In genomic region chr3:84259281-84260023, GRCm38 (mm10) we compare ENCODE assay signal across 7 mouse cellular contexts. TPM values are rescaled to one million over a fixed set of nuclear protein-coding genes. Genes with fewer than 3 reads are reported as not detected.
DNase-seq lines count a peak whose midpoint lies in the region; ATAC-seq and TF ChIP-seq lines count a peak whose summit lies in the region.

No protein-coding gene starts in this region.

- H3K4me1 ChIP-seq in embryonic facial prominence, embryonic 12.5 days: peaks cover 21% of the 10 kb centered on the region
- H3K4me1 ChIP-seq in limb, embryonic 10.5 days: peaks cover 49% of the 10 kb centered on the region
- peaks cover 54% of the 10 kb centered on the region for H3K4me1 ChIP-seq in midbrain, embryonic 11.5 days (ENCODE audit: control insufficient read depth, insufficient read depth, low read length)
- H3K4me1 ChIP-seq in small intestine, adult 2 months (ENCODE audit: control insufficient read depth, insufficient read depth, insufficient read length, low read length): peaks cover 31% of the 10 kb centered on the region

- ATAC-seq in embryonic facial prominence, embryonic 12.5 days (ENCODE audit: insufficient number of reproducible peaks, insufficient read depth, low FRiP score, low TSS enrichment): peak; percentile 41
- peak; percentile 80 for ATAC-seq in midbrain, embryonic 11.5 days (ENCODE audit: low FRiP score)

- peak overlapping the region; percentile 76 for H3K9ac ChIP-seq in embryonic facial prominence, embryonic 12.5 days
- peak overlapping the region; percentile 88 for H3K9ac ChIP-seq in midbrain, embryonic 11.5 days (ENCODE audit: low read length)

- DNase-seq in adrenal gland, postnatal 10 days: peak; percentile 82
- peak; percentile 97 for DNase-seq in heart, adult 11 months
- DNase-seq in kidney, adult 11 months: peak; percentile 44
- peak; percentile 75 for DNase-seq in limb, embryonic 10.5 days (ENCODE audit: low spot score)
- DNase-seq in midbrain, embryonic 11.5 days (ENCODE audit: low spot score, missing footprints): peak; percentile 98

- no peaks in the 10 kb centered on the region for H3K36me3 ChIP-seq in embryonic facial prominence, embryonic 12.5 days
- no peaks in the 10 kb centered on the region for H3K36me3 ChIP-seq in limb, embryonic 10.5 days
- no peaks in the 10 kb centered on the region for H3K36me3 ChIP-seq in midbrain, embryonic 11.5 days (ENCODE audit: control insufficient read depth, insufficient read depth, low read length)
- peaks cover 2% of the 10 kb centered on the region; the same call in 1 of the 2 replicates for H3K36me3 ChIP-seq in small intestine, adult 2 months (ENCODE audit: control insufficient read depth, insufficient read depth, low read length)

- peak overlapping the region; percentile 87 for H3K27ac ChIP-seq in embryonic facial prominence, embryonic 12.5 days
- peak overlapping the region; percentile 89 for H3K27ac ChIP-seq in limb, embryonic 10.5 days
- peak overlapping the region; percentile 60 for H3K27ac ChIP-seq in midbrain, embryonic 11.5 days (ENCODE audit: low read depth, low read length)
- peak overlapping the region; percentile 65 for H3K27ac ChIP-seq in small intestine, adult 2 months (ENCODE audit: insufficient read depth, low read depth, low read length)

- under 1% methylated on average over 74 of the region's 74 CpGs for WGBS in embryonic facial prominence, embryonic 12.5 days
- WGBS in limb, embryonic 10.5 days: under 1% methylated on average over 74 of the region's 74 CpGs
- WGBS in midbrain, embryonic 11.5 days: under 1% methylated on average over 74 of the region's 74 CpGs
- WGBS in small intestine, adult 2 months: 1% methylated on average over 74 of the region's 74 CpGs

- no peaks in the 10 kb centered on the region for H3K9me3 ChIP-seq in embryonic facial prominence, embryonic 12.5 days
- H3K9me3 ChIP-seq in limb, embryonic 10.5 days (replicated peaks): no peaks in the 10 kb centered on the region
- H3K9me3 ChIP-seq in midbrain, embryonic 11.5 days (ENCODE audit: control insufficient read depth, low read length): no peaks in the 10 kb centered on the region

- H3K4me3 ChIP-seq in embryonic facial prominence, embryonic 12.5 days: peak overlapping the region; percentile 69
- H3K4me3 ChIP-seq in limb, embryonic 10.5 days: peak overlapping the region; percentile 80
- H3K4me3 ChIP-seq in midbrain, embryonic 11.5 days (ENCODE audit: low read depth, low read length): peak overlapping the region; percentile 67
- peak overlapping the region; percentile 73 for H3K4me3 ChIP-seq in small intestine, adult 2 months (ENCODE audit: low read depth, low read length)

- peak overlapping the region; percentile 93 for H3K4me2 ChIP-seq in embryonic facial prominence, embryonic 12.5 days (replicated peaks)
- H3K4me2 ChIP-seq in midbrain, embryonic 11.5 days: peak overlapping the region; percentile 99

- no peak for TF ChIP-seq POLR2A in small intestine, adult 2 months (IDR thresholded peaks at IDR 0.05; ENCODE audit: low read depth, low read length)

- H3K27me3 ChIP-seq in embryonic facial prominence, embryonic 12.5 days: peaks cover 2% of the 10 kb centered on the region; the same call in 1 of the 2 replicates
- H3K27me3 ChIP-seq in limb, embryonic 10.5 days (ENCODE audit: low read depth, poor library complexity, severe bottlenecking): peaks cover 52% of the 10 kb centered on the region
- H3K27me3 ChIP-seq in midbrain, embryonic 11.5 days (ENCODE audit: control insufficient read depth, insufficient read depth, low read length): no peaks in the 10 kb centered on the region
- H3K27me3 ChIP-seq in small intestine, adult 2 months (ENCODE audit: control insufficient read depth, insufficient read depth, low read length): no peaks in the 10 kb centered on the region

- no peak for TF ChIP-seq CTCF in small intestine, adult 2 months (IDR thresholded peaks at IDR 0.05; ENCODE audit: extremely low read depth, insufficient read length, insufficient replicate concordance, low read depth, low read length)

RNA-seq across cellular contexts. Expression of gene Trim2, which starts 47.2 kb away (rescaled TPM):
- total RNA-seq in adrenal gland, postnatal 10 days (2021): 10 to 100 TPM; 53.1 to 58.5 TPM
- 38.2 and 39.2 TPM in 2 replicates for polyA plus RNA-seq in embryonic facial prominence, embryonic 12.5 days (2016; fragmentation: Nextera tagmentation; extraction: Ambion mirVana)
- 11.3 and 13.5 TPM in 2 replicates for polyA plus RNA-seq in limb, embryonic 10.5 days (2016; fragmentation: Nextera tagmentation; extraction: Ambion mirVana)
- polyA plus RNA-seq in midbrain, embryonic 11.5 days (2014; fragmentation: Nextera tagmentation; extraction: Ambion mirVana): 128 and 137 TPM in 2 replicates
- 26.1 and 52.4 TPM in 2 replicates for polyA plus RNA-seq in small intestine, adult 2 months (2012; rRNA removed)

Comparison
In these comparisons a context has a peak if more than half of its experiments do, and no peak if none do; other contexts are left out.
1. Peak in every context shown above with its lines: DNase-seq, ATAC-seq, H3K4me3 ChIP-seq and H3K27ac ChIP-seq.
2. DNase-seq: peak in every context shown above with its lines; median percentile 98 in midbrain, embryonic 11.5 days; 97 in heart, adult 11 months; 82 in adrenal gland, postnatal 10 days; 75 in limb, embryonic 10.5 days; 44 in kidney, adult 11 months.